Mouse (Mus musculus): ENCODE results near the gene Sepsecs.

DNA sequence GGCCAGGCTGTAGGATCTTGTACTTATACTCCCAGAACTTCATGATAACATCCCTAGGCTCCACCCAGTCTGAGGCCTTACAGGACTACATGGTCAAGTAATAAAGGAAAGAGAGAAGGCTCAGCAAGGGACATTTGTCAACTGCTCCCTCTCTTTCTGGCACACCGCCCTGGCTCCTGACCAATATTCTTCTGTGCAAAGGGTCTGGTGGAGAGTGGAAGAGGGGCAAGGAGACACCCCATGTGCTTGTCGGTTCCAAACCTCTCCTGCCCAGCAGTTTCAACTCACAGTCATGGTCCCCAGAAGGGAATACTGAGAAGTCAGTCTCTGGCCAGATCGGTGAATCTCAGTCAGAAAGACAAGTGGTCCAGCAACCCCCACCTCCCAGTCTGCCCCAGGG lies 40.7 kb downstream of the Sepsecs start:
- TF ChIP-seq CTCF (IDR thresholded peaks at IDR 0.05) (no peak), EP300 (IDR thresholded peaks at IDR 0.05) (no peak)
